ENCODE assay signal across 15 mouse cellular contexts in the genomic region with DNA sequence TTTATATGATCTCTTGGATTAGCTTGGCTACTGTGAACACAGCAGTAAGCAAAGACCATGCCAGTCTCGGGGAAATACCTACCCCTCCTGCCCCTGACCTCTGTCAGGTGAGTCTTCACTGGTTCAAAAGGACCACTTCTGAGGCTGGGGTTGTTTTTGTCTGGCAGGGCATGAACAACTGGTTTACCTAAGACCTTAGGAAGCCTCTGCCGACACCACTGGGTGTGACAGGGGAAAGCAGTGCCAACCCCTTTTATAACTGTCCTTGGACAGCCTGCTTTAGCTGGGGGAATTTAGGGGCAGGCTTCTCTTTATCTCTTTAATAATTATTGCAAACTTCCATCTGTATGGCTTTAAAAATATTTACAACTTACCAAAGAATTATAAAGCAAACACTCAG.
"Had no signal": no experiment of that assay in that cellular context is flagged by ENCODE, and none has a peak within 500 bp of the region (broad histone marks: within the 10 kb centered on the region; RNA-seq: fewer than 3 reads in every experiment).

No protein-coding gene starts in this region.

- H3K9ac ChIP-seq: limb, embryonic 13.5 days; liver, embryonic 14.5 days; neural tube, embryonic 15.5 days had no signal

- H3K27ac ChIP-seq: limb, embryonic 13.5 days; liver, embryonic 14.5 days; midbrain, embryonic 10.5 days; neural tube, embryonic 15.5 days had no signal

- H3K4me3 ChIP-seq: limb, embryonic 13.5 days; midbrain, embryonic 10.5 days; myocyte; neural tube, embryonic 15.5 days had no signal

- H3K4me2 ChIP-seq: limb, embryonic 13.5 days; neural tube, embryonic 15.5 days had no signal

- H3K27me3 ChIP-seq: limb, embryonic 13.5 days; neural tube, embryonic 15.5 days had no signal

- H3K36me3 ChIP-seq: limb, embryonic 13.5 days; midbrain, embryonic 10.5 days; neural tube, embryonic 15.5 days had no signal

- H3K4me1 ChIP-seq: midbrain, embryonic 10.5 days had no signal

- DNase-seq: kidney, postnatal 10 days; kidney, postnatal 4 days; left cerebral cortex, postnatal 4 days; lung, adult 2 months; lung, postnatal 10 days; lung, postnatal 4 days; midbrain, embryonic 14.5 days; right cerebral cortex, adult 18-20 months; right cerebral cortex, postnatal 25 days; thymus, postnatal 36 days had no signal

- H3K9me3 ChIP-seq: limb, embryonic 13.5 days; midbrain, embryonic 10.5 days; neural tube, embryonic 15.5 days had no signal
